Mouse (Mus musculus) thymus, postnatal 4 days (tissue): ENCODE measurements around the gene Wipi1.
"Not testable (repeated sequence)": the region's sequence is repeated elsewhere in the genome, so short reads cannot be mapped to it uniquely, and the experiment has no call there.

ENCODE experiments used
- DNase-seq: peaks from one replicate; pipeline ENCODE4 v3.0.0; 2021

The Wipi1 gene

DNA sequence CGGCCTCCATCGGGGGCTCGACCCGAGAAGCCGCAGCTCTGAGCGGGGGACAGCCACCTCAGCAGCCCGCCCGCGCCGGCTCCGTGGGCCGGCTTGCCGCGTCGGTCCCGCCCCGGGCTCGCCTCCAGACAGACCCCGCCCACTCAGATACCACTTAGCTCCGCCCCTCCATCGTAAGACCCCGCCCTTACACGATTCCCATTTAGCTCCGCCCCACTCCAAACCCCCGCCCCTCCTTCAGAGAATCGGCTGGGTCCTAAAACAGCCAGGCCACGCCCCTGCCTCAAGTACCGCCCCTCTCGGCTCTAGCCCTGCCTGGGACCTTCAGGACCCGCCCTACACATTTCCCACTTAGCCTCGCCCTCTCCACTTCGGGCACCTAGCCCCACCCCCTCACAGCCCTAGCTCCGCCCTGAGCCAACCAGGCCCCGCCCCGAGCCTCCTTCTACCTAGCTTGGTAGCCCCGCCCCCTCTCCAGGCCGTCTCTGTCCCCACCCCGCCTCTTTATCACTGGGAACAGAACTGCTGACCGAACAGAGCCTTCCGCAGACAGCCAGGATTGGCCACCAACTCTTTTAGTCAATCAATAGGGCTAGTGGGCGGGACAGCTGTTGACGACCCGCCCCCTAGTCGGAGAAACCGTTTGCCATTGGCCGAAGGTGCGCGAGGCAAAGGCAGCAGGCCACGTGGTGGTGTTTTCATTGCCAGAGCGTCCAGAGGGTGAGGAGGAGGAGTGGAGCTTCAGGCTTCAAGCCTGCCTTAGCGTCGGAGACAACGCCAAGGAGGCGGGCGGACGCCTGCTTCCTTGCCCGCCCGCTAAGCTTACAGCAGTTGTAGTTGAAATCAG is at the start of gene Wipi1:
Gene Wipi1, minus strand, starts transcription at position 665 of the 847 bp plus-strand sequence.
- peak; percentile 95 for DNase-seq

GRCm38 (mm10) chr11:109660526-109660925 is 48.8 kb upstream of the Wipi1 start:
- DNase-seq: not testable (repeated sequence)

DNA sequence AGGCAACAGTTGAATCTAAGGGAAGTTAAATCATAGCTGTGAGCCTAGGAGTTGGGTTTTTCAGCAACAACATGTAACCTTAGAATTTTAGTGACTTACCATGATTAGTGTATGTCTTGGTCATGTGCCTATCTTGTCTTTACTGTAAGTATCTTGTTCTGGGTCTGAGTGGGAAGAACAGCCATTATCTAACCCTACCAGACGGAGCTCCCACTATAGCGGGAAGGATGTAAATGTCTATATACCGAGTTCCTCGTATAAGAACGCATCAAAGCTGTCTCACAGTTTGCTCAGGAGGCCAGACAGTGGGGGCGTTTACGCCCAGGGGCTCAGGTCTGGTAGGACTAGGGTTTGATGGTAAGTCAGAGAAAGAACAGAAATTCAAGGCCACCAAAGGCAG is 44.5 kb upstream of the Wipi1 start:
- DNase-seq: no peak

DNA sequence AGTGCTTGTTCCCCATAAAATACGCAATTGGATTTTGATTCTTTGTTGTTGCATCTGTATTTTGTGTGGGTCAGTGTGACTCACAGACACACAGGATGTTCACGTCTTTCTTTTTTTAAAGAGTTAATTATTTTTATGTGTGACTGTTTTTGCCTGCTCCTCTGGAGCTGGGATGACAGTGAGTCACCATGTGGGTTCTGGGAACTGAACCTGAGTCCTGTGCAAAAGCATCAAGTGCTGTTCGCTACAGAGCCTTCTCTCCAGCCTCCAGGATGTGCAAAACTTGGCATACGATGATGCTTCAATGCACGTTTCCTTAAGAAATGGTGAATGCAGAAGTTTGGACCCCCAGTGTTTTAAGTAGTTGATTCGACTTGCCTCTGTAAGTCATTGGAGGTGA is 42.8 kb upstream of the Wipi1 start:
- DNase-seq: no peak

DNA sequence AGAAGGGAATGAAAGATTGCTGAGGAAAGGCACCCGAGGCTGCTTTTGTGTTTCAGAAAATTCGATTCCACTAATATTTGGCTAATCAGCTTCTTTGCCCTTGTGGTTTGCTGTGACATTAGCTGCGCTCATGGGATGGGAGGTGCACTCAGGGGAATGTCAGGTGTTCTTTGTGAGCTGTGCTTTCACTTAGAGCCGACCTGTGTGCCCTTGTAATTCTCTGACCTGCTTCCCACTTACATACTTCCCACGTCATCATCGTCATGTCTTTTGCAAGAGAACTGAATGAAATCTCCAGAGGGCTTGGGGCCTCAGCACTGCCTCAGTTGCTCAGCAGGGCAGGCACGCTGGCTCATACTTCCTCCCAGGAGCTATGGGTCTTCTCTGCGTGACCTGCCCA is 41.4 kb upstream of the Wipi1 start:
- no peak for DNase-seq

DNA sequence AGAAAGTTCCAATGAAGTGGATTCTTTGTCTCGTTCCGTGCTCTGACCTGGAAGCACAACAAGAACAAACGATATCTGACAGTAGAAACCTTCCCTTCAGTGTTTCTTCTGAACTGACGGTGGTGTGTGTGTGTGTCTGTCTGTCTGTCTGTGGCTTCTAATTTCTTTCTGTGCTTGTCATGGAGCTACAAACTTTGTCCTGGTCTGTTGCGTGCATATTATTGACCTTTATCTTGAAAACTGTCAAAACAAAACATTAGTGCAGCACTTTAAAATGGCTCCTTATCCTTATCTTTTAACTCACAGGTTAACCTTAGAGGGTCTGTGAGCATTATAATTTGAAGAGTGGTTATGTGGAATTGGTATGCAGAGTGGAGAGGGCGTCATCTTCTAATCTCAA is 40.7 kb upstream of the Wipi1 start:
- DNase-seq: no peak

DNA sequence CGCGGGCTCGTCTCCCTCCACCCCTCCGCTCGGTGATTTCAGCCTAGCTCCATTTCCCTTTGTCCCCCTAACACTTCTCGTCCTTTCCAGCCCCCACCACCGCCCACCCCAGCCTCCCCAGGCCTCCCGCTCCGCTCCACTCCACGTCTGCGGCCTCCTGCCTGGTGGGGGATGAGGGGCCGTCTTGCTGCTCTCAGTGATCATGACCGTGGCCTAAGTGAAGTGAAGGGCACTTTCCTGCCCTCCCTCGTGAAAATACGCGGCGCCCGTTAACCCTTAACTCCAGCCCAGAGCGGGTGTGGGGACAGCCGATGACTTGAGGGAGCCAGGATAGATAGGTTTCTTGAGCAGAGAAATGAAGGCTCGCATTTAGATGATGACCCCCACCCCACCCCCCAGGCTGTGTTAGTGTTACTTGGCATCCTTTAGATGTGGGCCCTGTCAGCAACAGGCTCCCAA is 39.8 kb upstream of the Wipi1 start:
- peak; percentile 62 for DNase-seq

DNA sequence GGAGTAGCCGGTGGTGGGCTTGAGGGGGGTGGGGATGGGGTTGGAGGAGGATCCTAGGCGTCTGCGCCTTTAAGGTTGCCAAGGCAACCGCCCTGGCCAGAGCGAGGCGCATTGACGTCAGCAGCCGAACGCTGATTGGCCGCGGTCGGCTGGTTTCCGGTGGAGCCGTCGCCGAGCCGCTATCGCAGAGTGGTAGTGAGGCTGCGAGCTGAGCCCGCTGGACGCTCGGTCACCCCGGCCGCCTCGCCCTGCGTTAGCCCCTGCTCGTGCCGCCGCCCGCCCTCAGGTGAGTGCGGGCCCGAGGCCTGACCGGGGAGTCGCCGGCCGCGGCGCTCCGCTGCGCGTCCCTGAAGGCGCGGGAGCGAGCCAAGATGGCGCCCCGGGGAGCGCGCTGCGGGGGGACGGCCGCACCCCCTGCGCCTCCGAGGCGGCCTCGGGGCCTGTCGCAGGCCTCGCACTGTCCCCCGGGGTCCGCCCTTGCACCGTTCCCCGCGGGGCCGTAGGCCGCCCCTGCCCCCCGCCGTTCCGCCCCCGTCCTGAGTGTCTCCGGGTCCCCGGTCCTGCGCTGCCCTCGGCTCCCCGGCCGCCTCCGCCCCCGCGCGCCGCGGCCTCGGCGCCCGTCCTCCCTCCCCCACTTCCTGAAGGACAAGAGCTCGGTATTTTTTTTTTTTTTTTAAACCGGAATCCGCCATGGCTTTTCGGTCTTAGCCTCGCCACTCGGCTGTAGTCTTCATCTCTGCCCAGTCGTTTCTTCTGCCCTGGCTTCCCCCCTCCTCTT is 39.2 kb upstream of the Wipi1 start:
- peak; percentile 93 for DNase-seq

DNA sequence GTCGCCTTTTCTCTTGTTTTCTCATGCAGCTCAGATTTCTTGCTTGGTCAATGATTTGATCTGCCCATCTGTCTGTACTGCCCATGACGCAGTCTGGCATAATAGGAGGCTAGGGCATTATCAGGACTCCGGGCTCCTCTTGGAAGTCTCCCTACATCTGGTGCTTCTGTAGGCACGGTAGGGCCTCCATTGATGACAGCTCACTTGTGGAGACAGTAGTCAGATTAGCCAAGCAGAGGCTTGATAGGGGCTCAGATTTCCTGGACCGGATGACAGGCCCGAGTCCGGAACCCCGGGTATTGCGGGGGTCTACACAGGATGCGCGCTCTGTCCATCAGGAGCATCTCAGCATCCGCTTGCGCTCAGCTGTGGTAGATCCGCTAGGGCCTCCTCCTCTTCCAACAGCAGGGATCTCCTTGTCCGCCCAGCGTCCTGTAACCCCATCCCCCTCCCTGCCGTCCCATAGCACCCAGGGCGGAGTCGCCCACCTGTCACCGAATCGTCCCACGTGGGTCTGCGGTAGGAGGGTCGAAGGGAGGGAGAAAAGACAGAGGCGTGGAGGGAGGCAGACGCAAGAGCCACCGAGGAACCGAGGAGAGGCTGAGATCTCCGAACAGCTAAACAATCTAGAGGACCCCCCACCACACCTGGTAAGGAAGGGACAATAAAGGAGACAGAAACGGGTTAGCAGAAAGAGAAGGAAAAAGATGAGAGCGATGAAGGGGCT is 38.4 kb upstream of the Wipi1 start:
- peak; percentile 73 for DNase-seq

DNA sequence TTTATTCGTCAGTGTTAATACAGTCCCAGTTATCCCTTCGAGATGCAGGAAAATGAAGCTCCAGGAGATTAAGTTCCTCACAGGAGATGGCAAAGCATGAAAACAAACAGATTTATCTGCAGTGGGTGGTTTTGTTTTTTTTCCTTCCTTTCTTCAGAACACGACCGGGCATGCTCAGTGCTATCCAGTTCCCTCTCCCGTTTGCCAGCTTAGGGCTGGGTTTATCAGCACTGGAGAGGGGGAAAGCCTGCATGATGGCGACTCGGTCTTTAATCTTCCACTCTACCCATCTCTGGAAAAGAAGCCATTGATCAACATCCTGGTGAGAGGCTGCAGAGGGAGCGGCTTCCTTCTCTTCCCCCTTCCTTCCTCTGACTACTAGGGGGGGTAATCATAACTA is 37.4 kb upstream of the Wipi1 start, which contains the start of gene Prkar1a:
Gene Prkar1a, plus strand, starts transcription at position 200 of the 400 bp plus-strand sequence.
- no peak for DNase-seq

- DNase-seq: no peak
These were observed 36.7 kb upstream of the Wipi1 start for GRCm38 (mm10) chr11:109648510-109648909.

GRCm38 (mm10) chr11:109641498-109642222 is 29.9 kb upstream of the Wipi1 start:
- DNase-seq: no peak

- no peak for DNase-seq
These were observed 24.2 kb upstream of the Wipi1 start for GRCm38 (mm10) chr11:109635871-109636395.

DNA sequence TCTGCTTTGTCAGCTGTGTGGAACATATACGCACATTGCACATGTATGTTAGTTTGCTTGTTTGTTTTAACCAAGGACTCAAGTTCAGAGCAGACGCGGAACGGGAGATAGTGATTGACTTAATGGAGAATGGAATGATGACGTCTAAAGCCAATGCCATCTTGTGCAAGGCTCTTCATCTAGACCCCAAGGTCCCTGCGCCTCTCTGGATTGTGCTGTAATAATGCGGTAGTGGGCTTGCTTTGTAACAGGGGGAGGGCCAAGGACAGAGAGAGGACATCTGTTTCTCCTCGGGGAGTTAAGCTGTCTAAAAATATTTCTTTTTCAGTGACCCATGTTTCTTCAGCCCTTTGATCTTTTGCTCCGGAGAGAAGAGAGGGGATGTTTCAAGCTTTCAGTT is 23.2 kb upstream of the Wipi1 start:
- no peak for DNase-seq

DNA sequence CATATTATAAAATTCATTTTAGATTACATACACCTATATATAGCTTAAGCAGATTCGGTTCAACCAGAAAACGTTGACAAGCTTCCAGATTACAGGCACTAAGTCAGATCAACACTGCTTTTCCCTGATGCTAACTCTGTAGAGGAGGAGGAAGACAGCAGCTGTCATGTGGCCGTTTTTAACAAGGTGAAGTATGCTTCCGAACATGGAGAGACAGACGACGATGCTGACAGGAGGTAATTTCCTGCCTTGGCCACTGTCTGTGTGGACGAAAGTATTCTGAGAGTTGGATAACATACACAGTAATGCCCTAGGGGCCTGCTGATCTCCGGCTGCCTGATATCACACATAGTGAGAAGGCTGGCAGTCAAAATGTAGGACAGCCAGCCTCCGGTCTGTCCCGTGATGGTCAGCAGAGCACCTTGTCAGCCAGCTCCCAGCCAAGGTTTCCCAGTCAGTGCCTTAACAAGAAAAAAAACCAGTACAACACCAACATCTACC is 17.3 kb upstream of the Wipi1 start:
- DNase-seq: no peak

DNA sequence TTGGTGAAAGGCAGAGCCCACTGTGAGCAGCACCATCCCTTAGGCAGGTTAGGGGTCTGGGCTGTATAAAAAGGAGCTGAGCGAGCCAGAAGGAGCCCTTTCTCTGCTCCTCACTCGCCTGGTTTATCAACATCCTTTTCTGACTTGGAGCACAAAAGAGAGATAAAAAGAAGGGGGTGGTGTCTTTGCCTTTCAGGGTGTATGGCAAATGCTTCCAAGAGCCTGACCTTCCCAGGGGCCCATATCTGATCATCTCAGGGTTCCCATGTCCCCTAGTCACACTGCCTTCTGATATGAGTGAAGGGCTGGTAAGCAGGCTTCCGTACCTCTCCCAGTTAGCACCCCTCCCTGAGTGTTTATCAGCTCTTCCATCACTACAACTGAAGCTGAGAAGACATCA is 16.3 kb upstream of the Wipi1 start:
- no peak for DNase-seq

DNA sequence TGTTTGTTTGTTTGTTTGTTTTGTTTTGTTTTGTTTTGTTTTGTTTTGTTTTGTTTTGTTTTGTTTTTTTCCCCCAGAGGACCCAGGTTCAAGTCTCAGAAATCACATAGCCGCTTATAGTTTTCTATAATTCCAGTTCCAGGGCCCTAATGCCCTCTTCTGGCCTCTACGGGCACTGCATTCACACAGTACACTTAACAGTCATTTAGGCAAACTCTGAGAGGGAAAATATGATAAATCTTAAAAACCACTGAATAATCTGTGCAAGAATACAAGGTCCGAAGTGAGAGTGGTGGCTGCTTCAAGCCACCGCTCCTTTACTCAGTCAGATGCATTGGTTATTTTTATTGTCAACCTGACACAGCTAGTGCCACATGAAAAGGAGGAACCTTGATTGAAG is 15.9 kb upstream of the Wipi1 start:
- peak; percentile 57 for DNase-seq

GRCm38 (mm10) chr11:109623238-109623637 is 11.5 kb upstream of the Wipi1 start:
- DNase-seq: no peak

DNA sequence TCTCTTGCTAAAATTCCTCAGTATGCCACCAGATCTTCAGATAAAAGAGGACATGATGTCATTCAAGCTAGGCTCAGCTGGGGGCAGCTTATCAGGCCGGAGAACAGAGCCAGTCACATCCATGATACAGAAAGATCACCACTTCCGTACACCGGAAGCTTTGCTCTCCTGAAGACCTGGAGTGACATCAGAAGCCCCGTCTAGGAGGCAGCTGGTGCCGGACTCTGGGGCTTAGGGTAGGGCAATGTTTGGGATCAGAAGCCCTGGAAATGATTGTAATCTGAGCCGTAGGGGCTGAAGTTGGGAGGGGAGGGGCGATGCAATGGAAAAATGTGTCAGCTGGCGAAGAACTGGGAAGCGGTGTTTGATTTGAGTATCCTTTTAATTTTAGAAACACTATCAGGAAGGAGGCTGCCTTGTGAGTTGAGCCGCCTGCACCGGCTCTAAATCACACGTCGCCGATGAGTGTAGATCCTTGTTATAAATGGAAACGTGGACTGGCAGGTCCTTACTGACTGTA is 10.8 kb upstream of the Wipi1 start:
- DNase-seq: no peak

DNA sequence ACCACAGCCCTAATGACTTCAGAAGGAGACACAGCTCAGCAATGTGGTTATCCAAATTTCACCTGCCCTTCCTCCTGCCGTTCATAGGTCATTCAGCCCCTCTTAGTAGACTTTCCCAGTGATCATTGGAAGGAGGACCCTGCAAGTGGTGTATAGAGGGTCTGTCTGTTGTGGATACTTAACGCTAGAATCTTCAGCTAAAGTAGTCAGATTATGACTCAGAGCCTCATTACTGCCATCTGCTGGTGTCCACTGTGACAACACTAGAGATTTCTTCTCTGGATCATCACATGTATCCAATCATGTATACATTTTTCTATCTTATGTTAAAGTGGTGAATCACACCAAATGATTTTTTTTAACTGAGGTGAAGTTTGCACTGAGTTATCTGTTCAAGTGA is 9.4 kb upstream of the Wipi1 start:
- peak; percentile 76 for DNase-seq

DNA sequence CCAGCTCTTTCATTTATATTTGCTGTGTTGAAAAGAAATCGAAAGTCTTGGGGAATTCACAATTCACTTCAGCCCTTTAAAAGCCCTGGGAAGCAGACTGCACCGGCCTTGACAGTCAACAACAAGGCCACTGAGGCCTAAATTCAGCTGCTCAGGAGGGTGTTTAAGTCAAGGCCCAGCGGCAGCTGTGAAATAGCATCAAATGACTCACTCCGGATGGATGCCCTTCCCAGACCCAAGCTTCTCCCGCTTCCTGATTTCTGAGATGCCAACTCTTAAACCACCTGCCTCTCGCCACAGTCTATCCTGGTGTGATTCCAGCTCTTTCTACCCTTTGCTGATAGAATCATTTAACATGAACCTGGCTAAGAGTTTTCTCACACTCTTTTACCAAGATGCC is 8.6 kb upstream of the Wipi1 start:
- no peak for DNase-seq

GRCm38 (mm10) chr11:109619055-109619454 is 7.3 kb upstream of the Wipi1 start:
- peak; percentile 82 for DNase-seq
